ENCODE assay signal across 9 mouse cellular contexts in the genomic region with DNA sequence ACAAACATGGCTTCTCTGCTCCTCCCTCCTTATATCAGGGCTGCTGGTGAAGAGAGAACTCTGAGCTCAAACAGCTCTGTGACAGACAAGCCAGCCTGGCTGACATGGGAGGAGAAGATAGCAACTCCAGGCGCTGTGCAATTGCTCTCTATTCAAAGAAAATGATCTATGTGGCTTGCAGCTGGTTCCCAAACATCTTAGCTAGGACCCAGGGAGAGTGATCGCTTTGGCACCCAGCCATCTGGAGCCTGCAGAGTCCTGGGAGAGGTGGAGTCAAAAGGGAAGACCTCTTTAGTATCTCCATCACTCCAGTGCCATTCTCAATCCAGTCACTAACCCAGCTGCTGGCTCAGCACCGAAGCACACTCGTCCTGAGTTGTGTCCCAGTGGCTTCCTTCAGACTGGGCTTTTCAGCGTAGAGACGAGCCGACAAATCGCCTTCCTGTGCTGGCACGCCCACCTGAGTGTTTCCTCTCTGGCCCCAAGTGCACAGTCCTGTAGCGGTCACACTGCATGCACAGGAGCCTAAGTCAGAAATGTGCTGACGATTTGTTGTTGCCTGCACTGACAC.
A peak's percentile ranks its signal among the peaks of the same experiment; 100 is the strongest.
DNase-seq lines count a peak whose midpoint lies in the region; ATAC-seq lines count a peak whose summit lies in the region.
"Had no signal": no experiment of that assay in that cellular context is flagged by ENCODE, and none has a peak within 500 bp of the region (broad histone marks: within the 10 kb centered on the region; RNA-seq: fewer than 3 reads in every experiment).

No protein-coding gene starts in this region.

- no peak overlapping the region for H3K9ac ChIP-seq in neural tube, embryonic 12.5 days
- no peak overlapping the region for H3K9ac ChIP-seq in intestine, embryonic 15.5 days
- H3K9ac ChIP-seq: lung, embryonic 15.5 days had no signal

- no peaks in the 10 kb centered on the region for H3K27me3 ChIP-seq in neural tube, embryonic 12.5 days (replicated peaks)
- H3K27me3 ChIP-seq in intestine, embryonic 15.5 days (replicated peaks), result no peaks in the 10 kb centered on the region
- H3K27me3 ChIP-seq: lung, embryonic 15.5 days had no signal

- ATAC-seq in neural tube, embryonic 12.5 days (ENCODE audit: low FRiP score, low read depth), result peak; percentile 56; the same call in 1 of the 2 replicates
- ATAC-seq in intestine, embryonic 15.5 days, result no peak

- no peak overlapping the region for H3K27ac ChIP-seq in neural tube, embryonic 12.5 days
- H3K27ac ChIP-seq in intestine, embryonic 15.5 days, result no peak overlapping the region
- H3K27ac ChIP-seq: lung, embryonic 15.5 days had no signal

- H3K4me2 ChIP-seq in neural tube, embryonic 12.5 days (replicated peaks), result no peak overlapping the region
- no peak overlapping the region for H3K4me2 ChIP-seq in intestine, embryonic 15.5 days (replicated peaks)
- H3K4me2 ChIP-seq: lung, embryonic 15.5 days had no signal

- no peaks in the 10 kb centered on the region for H3K36me3 ChIP-seq in neural tube, embryonic 12.5 days
- H3K36me3 ChIP-seq in intestine, embryonic 15.5 days, result no peaks in the 10 kb centered on the region
- H3K36me3 ChIP-seq: lung, embryonic 15.5 days had no signal

- no peak overlapping the region for H3K4me3 ChIP-seq in neural tube, embryonic 12.5 days
- no peak overlapping the region for H3K4me3 ChIP-seq in intestine, embryonic 15.5 days (replicated peaks)
- H3K4me3 ChIP-seq: lung, embryonic 15.5 days had no signal

- peaks cover 9% of the 10 kb centered on the region; the same call in 1 of the 2 replicates for H3K4me1 ChIP-seq in neural tube, embryonic 12.5 days
- H3K4me1 ChIP-seq in intestine, embryonic 15.5 days (replicated peaks), result no peaks in the 10 kb centered on the region
- H3K4me1 ChIP-seq: lung, embryonic 15.5 days had no signal

- peak; percentile 12 for DNase-seq in adrenal gland, postnatal 14 days
- DNase-seq in adrenal gland, adult 18-20 months (ENCODE audit: low spot score in 2 of 2), result no peak
- no peak for DNase-seq in neural tube, embryonic 10.5 days (ENCODE audit: extremely low spot score, low spot score)
- DNase-seq in kidney, postnatal 25 days, result peak; percentile 32 to 70
- peak; percentile 42 for DNase-seq in right cerebral cortex, postnatal 4 days
- DNase-seq in spleen, postnatal 4 days (ENCODE audit: low spot score in 2 of 2), result no peak

- WGBS in neural tube, embryonic 12.5 days, result 67% methylated on average over 11 of the region's 11 CpGs
- WGBS in intestine, embryonic 15.5 days, result 52% methylated on average over 11 of the region's 11 CpGs

- H3K9me3 ChIP-seq in neural tube, embryonic 12.5 days, result no peaks in the 10 kb centered on the region
- H3K9me3 ChIP-seq in intestine, embryonic 15.5 days, result no peaks in the 10 kb centered on the region
- H3K9me3 ChIP-seq: lung, embryonic 15.5 days had no signal

Comparison
In these comparisons a context has a peak if more than half of its experiments do, and no peak if none do; other contexts are left out.
1. DNase-seq: peak in adrenal gland, postnatal 14 days (single experiment), kidney, postnatal 25 days (2 of 2) and right cerebral cortex, postnatal 4 days (single experiment); none in adrenal gland, adult 18-20 months (0 of 2), neural tube, embryonic 10.5 days (single experiment) and spleen, postnatal 4 days (0 of 2).